Mouse (Mus musculus) bone marrow macrophage, adult 2 months (primary cell): ENCODE measurements around the gene Hoxb2. TPM values are rescaled to one million over a fixed set of nuclear protein-coding genes. Genes with fewer than 3 reads are reported as not detected.

Experiments used
- H3K27ac ChIP-seq: 2 replicates; pipeline ENCODE4 v1.5.1; 2012; ENCODE audit warnings: low read depth, low read length; ENCODE audit not compliant: insufficient read depth
- H3K4me1 ChIP-seq: 2 replicates; pipeline ENCODE4 v1.6.1; 2012; ENCODE audit warnings: low read length; ENCODE audit not compliant: control insufficient read depth, insufficient read depth
- H3K4me3 ChIP-seq: 2 replicates; pipeline ENCODE4 v1.5.1; 2012; ENCODE audit warnings: mild to moderate bottlenecking, low read length, moderate library complexity; ENCODE audit not compliant: insufficient read depth
- CTCF ChIP-seq: IDR thresholded peaks from 2 replicates; pipeline ENCODE4 v1.5.1; 2012; ENCODE audit warnings: low read depth, mild to moderate bottlenecking, low read length, moderate library complexity
- POLR2A ChIP-seq: IDR thresholded peaks from 2 replicates; pipeline ENCODE4 v1.6.1; 2012; ENCODE audit warnings: mild to moderate bottlenecking, low read depth, low read length, borderline replicate concordance
- polyA plus RNA-seq: library from polyadenylated mRNA; stranded (reverse); fragments of >200 nt; gene quantifications from 2 replicates; pipeline ENCODE4 v1.2.4, GENCODE M21; 2012; ENCODE audit not compliant: missing spikeins, insufficient read depth, insufficient read length

Hoxb2 gene
- 0.25 TPM in 1 of 2 replicates, not detected in the other for polyA plus RNA-seq

GRCm38 (mm10) chr11:96350341-96350624 is at the start of gene Hoxb2:
Gene Hoxb2, plus strand, starts transcription at chr11:96350525.
- no peak within 1 kb of the TSS for H3K27ac ChIP-seq
- no peak for TF ChIP-seq POLR2A
- no peak for TF ChIP-seq CTCF
- no peaks in the 10 kb centered on the region for H3K4me1 ChIP-seq
- H3K4me3 ChIP-seq: no peak within 1 kb of the TSS

- H3K4me3 ChIP-seq: no peak overlapping the region
- H3K4me1 ChIP-seq: no peaks in the 10 kb centered on the region
- TF ChIP-seq POLR2A (no peak), CTCF (no peak)
- H3K27ac ChIP-seq: no peak overlapping the region
Measured at GRCm38 (mm10) chr11:96301064-96301431, 49.3 kb upstream of the Hoxb2 start.

GRCm38 (mm10) chr11:96301837-96302236 is 48.5 kb upstream of the Hoxb2 start:
- H3K27ac ChIP-seq: no peak overlapping the region
- no peaks in the 10 kb centered on the region for H3K4me1 ChIP-seq
- H3K4me3 ChIP-seq: no peak overlapping the region
- no peak for TF ChIP-seq CTCF
- TF ChIP-seq POLR2A: no peak

DNA sequence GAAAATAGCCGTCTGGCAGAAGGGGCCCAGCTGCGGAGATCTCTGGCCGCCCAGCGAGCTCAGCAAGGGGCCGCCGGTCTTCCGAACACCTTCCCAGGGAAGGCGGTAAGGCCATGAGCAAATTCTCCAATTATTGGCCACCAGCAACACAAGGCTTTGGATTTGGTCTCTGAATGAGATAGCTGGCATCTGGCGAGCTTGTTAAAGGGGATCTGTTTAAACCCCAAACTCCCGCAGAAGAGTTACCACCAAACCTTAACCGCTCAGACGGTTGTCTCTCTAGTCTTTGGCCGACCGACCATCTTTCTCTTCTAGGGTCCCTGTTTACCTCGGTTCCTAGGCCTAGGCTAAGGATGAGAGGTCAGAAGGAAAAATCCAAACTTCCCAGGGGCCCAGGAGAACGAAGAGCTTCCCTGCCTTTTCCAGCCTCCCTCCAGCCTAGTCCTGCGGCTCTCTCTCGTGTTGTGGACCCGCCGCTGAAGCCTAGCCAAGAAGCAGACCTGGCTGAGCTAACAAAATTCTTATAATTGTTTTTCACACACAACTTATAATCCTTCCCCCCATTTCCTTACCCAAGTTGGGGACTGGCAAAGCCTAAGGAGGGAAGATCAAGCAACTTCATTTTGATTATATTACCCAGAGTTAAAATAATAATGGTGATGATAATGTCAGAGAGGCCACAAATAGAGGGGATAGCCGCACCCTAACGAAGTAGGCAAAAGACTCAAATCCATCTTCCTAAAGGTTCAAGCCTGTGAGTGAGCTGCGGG is 47.8 kb upstream of the Hoxb2 start:
- TF ChIP-seq POLR2A (no peak), CTCF (no peak)
- H3K4me1 ChIP-seq: no peaks in the 10 kb centered on the region
- no peak overlapping the region for H3K27ac ChIP-seq
- H3K4me3 ChIP-seq: no peak overlapping the region

DNA sequence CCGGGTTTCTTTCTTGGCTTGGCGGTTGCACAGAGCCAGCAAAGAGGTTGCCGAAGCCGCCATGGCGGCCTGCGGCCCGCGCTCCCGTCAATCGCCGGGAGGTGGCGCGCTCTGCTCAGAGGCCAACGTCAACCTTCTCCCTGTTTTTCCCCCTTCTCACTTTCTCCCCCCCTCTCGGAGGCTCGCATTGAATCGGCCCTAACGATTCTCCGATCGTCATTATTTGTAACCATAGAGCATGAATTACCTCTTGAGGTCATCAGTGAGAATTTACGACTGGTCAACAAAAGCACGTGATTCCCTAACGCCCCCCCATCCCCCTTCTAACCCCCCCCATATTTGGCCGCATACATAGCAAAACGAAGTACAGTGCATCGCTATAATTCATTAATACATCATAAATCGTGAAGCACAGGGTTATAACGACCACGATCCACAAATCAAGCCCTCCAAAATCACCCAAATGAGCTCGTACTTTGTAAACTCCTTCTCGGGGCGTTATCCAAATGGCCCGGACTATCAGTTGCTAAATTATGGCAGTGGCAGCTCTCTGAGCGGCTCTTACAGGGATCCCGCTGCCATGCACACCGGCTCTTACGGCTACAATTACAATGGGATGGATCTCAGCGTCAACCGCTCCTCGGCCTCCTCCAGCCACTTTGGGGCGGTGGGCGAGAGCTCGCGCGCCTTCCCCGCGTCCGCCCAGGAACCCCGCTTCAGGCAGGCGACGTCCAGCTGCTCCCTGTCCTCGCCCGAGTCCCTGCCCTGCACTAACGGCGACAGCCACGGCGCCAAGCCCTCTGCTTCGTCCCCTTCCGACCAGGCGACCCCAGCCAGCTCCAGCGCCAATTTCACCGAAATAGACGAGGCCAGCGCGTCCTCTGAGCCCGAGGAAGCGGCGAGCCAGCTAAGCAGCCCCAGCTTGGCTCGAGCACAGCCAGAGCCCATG is 46.9 kb upstream of the Hoxb2 start, which contains the start of gene Hoxb5:
TSS of gene Hoxb5 (plus strand) at position 186 of the 949 bp plus-strand sequence.
- H3K27ac ChIP-seq: no peak within 1 kb of the TSS
- H3K4me1 ChIP-seq: no peaks in the 10 kb centered on the region
- peak within 1 kb of the TSS; percentile 8; the same call in 1 of the 2 replicates for H3K4me3 ChIP-seq
- TF ChIP-seq CTCF (peak; percentile 79), POLR2A (no peak)

DNA sequence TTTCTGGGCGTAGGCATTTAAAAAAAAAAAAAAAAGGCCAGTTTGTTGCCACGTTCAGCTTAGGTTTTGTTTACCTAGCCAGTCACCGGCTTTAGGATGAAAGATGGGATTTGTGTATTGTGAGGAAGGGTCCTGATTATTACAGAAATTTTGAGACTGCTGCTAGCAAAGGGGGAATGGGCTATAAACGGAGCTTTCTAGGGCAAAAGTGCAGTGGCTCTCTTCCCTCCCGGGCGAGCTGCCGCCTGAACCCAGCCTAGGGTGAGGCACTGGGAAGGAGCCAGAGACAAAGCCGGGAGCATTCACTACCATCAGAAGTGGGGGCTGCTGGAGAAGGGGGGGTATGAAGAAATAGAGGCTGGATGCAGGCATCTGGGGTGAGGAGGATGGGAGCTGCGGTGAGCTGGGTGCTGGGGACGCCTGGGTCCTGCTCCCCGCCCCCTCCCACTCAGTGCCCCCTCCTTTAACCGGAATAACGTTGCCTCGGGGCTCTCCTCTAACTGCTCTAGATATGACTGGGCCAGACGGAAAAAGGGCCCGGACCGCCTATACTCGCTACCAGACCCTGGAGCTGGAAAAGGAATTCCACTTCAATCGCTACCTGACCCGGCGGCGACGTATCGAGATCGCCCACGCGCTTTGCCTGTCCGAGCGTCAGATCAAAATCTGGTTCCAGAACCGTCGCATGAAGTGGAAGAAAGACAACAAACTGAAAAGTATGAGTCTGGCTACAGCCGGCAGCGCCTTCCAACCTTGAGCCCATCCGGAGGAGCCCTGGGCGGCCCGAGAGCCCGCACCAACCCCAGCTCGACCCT is 45.7 kb upstream of the Hoxb2 start:
- H3K4me1 ChIP-seq: peaks cover 6% of the 10 kb centered on the region
- no peak overlapping the region for H3K27ac ChIP-seq
- no peak overlapping the region for H3K4me3 ChIP-seq
- no peak for TF ChIP-seq POLR2A
- TF ChIP-seq CTCF: no peak

- no peak overlapping the region for H3K4me3 ChIP-seq
- H3K27ac ChIP-seq: no peak overlapping the region
- peaks cover 6% of the 10 kb centered on the region for H3K4me1 ChIP-seq
- TF ChIP-seq CTCF (no peak), POLR2A (no peak)
Measured at GRCm38 (mm10) chr11:96305505-96306182, 44.7 kb upstream of the Hoxb2 start.

DNA sequence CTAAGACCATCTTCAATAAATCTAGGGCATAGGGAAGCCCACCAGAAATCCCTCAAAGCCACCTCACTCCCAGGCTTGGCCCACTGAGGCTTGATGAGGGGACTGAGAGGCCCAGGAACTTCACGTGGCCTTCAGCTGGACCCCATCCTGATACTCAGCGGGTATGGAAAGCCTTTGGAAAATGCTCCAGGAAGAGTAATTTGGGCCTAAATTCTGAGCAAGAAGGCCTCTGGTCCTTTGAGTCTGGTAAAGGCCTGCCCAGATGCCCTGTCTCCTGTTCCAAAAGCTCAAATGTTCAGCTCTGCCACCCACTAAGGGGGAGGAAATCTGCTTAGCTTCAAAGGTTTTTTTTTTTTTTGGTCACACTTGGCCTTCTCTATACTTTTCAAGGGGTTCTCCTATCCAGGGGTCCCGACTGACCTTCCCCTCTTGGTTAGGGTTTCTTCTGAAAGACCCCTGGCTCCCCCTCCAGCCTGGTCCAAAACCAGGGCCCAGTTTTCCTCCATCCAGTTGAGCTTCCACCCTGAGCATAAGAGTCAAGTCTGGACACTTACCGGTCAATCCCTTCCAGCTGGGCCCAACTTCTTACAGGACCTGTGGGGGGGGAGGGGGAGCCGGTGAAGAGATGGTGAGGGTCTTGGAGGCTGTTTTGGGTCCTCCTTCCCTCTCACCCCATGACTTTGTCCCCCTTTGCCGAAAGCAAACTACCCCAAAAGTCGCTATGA is 44.0 kb upstream of the Hoxb2 start:
- peaks cover 6% of the 10 kb centered on the region for H3K4me1 ChIP-seq
- no peak overlapping the region for H3K4me3 ChIP-seq
- TF ChIP-seq CTCF: no peak
- H3K27ac ChIP-seq: no peak overlapping the region
